Mouse (Mus musculus): ENCODE results near the gene St8sia1.

The St8sia1 gene

DNA sequence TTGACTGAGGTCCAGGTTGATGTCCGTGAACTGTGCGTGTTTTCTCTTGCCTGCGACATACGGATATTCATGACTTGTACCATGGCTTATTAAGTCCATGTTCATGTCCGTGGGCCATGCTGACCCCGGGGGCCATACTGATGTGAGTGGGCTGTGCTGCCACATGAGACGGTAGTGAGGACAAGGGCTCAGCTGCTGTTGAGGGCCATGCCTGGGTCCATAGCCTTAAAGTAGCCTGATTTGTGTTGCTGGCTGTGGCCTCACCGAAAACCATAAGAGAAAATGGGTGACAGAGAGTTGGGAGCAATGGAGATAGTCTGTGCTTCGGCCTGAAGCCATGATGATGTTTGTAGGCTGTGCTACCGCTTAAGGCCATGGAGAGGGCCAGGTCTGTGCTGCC, 145.9 kb downstream of the St8sia1 start:
- no peak for DNase-seq

DNA sequence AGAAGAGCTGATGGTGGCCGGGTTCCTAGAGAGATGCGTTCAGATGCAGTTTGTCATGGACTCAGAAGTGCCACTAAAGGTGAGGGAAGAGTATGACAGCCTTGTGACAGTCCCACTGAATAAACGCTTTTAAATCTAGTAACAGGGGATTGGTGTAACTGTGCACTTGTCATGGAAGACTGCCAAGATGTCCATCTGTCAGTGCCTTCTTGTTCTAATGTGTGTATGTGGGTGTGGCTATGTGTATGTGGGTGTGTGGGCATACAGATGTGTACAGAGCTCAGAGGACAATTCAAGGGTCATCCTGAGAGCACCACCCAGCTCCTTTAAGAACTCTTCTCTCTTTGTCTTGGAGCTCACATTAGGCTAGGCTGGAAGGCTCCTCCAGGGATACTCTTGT, 148.7 kb downstream of the St8sia1 start:
- DNase-seq, result no peak

DNA sequence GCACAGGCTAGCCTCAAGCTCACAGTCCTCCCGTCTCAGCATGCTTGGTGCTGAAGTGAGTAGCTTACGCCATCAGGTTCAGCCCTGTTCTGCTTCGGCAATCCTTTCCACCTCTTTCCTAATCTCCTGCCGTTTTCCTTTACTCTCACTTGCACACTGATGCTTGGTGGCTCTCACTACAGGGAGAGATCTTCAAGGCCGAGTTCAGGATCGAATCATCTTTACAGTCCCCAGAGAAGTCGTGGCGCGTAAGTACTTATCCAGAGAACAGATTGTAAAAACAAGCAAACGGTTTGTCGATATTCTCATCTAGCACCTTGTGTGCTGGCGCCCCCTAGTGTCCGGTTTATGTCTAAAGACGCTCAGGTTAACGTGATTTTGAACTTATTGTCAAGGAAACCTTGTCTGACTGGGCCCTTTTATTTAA, 149.7 kb downstream of the St8sia1 start:
- peak; percentile 96 for DNase-seq

DNA sequence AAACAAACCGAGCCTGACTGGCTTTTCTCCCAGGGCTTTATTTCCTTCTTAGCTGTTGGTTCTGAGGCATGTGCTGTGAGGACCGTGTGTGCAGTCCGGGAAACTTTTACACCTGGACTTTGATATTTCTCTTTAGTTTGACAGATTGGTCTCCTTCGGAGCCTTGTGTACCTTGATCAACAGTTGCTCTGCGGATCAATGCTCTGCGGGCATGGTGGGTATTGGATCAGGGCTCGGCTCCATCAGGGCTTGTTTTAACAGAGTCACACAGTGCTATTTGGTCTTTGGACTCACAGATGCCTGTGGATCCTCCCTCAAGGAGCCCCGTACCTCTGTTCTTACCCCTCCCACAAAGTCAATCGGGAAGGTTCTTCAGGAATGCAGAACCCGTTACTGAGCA, 150.2 kb downstream of the St8sia1 start:
- no peak for DNase-seq

DNA sequence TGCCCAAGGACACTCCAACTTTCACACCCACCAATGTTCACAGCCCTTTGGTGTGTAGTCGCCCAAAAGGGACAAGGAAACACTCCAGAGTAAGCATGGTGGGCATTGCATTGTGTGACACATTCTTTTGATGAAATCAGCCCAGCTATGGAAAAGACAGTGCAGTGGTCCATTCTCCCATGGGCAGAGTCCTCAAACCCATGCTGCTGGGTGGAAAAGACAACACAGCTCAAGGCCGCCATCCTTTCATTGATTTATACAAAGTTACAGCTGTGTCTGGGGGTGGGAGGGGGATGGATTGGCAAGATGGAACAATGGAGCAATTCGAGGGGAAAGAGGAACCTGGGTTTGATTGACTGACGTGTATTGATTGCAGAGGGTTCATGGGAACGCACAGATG, 151.3 kb downstream of the St8sia1 start:
- DNase-seq, result no peak

DNA sequence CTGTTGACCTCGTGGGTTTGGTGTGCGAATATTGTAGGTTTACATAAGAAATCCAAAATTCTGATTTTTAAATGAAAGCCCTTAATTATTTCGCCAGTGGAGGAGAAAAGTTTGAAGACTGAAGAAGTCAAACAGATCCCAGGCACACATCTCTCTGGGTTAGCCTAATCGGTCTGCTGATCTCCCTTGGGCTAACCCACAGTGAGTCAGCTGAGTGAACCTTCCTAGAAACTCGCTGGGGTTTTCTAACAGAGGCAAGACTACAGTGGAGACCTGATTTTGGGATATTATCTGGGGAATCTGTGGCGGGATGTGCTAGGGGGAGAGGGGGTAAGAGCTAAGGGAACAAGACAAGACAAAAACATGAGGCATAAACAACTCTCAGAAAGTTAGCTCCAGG, 154.0 kb downstream of the St8sia1 start:
- DNase-seq, result no peak

DNA sequence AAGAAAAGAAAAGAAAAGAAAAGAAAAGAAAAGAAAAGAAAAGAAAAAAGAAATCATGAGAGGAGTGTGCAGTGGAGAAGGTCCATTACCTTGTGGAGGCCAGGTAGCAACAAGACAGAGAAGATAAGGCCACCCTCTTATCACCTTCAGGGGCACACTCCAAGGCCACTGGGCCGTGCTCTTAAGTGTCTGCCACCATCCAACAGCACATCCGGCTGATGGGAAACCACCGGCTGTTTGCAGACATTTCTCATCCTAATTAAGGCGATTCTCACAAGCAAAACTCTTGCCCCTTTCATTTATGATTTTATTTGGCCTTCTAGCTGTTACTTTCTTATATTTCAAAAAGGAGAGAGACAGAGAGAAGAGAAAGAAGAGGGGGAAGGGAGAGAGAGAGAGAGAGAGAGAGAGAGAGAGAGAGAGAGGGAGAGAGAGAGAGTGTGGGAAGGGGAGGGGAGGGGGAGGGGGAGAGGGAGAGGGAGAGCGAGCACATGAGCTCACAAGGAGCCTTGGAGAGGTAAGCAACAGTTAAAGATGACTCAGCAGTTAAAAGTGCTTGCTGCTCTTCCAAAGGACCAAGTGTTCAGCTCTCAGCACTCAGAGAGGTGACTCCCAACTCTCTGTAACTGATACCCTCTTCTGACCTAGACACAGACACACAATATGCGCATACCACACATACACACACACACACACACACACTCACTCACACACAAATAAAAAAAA, 154.7 kb downstream of the St8sia1 start:
- no peak for DNase-seq

DNA sequence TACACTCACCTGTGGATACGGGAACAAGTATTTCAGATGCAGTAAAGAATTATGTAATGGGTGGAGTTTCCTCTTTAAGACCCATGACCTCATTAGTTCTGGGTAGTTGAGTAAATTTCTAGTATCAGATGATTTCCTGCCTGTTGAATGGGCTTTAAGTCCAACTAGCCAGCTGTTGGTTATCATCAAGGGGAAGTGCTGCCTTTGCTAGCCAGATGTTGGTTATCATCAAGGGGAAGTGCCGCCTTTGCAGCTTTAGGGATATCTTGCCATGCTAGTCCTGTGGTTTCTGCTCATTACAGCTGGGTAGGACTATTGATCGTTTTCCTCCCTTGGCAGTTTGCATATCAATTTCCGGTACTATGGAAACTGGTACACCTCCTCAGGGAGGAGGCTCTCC, 157.9 kb downstream of the St8sia1 start:
- no peak for DNase-seq

DNA sequence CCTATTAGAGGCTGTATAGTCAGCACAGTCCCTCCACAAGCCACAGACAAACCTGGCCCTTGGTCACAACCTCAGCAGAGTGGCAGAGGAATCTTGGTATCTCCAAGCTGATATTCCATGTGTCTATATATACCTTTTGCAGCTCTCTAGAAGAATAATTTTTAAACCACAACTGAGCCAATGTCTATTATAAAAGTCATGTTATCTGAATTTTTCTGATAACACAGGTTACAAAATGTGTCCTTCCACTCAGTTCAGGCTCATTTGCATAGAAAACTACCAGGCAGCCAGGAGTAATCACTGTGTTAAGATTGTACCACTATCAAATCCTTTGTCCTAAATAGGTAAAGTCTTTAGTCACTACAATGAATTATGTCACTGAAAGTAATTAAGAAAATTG, 159.8 kb downstream of the St8sia1 start, which contains the start of gene Sult6b2:
TSS of gene Sult6b2 (minus strand) at position 101 of the 400 bp plus-strand sequence.
- DNase-seq, result no peak

DNA sequence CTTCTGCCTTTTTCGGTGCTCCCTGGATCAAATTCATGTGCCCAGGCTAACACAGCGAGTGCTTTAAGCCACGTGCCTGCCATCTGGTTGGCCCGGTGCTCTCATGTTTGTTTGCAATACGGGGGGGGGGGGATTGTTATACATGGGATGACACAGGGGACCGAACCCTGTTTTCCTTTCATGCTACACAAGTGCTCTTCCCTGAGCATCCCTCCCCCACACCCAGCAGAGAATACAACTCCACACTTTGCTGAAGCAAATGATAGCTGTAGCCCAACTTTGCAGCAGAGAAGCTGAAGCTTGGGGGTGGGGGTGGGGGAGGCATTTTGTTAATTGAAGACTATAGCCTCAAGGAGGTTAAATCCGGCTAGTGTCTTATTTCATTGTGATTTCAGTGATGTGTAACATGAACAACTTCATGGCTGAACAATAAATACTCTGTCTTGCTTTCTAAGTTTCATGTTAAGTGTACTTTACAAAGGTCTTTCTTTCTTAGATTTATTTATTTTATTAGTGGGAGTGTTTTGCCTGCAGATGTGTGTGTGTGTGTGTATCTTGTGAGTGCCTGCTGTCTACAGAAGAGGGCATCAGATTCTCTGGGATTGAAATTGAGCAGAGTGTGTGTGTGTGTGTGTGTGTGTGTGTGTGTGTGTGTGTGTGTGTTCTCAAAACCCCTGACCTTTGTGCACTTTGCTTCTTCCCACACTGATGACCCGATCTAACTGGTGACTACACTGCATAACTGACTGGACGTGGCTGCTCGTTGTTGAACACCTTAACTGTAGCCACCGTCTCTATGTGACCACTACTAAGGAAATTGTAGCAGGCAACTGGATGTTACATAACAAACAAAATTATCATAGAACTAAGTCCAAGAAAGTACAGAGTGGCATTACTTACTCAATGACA, 161.4 kb downstream of the St8sia1 start:
- DNase-seq, result no peak

DNA sequence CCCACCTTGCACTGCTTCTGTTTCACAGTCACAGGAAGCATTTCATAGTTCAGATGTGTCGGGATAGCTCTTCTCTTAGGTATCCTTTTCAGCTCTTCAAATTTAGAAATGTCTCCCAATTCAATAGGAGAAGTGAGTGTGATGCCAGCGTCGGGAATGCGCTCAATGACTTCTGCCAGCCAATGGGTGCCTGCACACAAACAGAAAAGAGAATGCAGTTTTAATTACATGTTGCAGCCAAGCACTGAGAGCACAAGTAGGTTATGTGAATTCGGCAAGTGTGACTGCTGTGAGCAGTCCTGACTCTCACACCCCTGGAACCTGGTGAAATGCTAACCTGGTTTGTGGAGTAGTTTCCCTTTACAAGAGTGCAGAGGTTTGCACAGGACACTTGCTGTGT, 162.6 kb downstream of the St8sia1 start:
- DNase-seq, result no peak

DNA sequence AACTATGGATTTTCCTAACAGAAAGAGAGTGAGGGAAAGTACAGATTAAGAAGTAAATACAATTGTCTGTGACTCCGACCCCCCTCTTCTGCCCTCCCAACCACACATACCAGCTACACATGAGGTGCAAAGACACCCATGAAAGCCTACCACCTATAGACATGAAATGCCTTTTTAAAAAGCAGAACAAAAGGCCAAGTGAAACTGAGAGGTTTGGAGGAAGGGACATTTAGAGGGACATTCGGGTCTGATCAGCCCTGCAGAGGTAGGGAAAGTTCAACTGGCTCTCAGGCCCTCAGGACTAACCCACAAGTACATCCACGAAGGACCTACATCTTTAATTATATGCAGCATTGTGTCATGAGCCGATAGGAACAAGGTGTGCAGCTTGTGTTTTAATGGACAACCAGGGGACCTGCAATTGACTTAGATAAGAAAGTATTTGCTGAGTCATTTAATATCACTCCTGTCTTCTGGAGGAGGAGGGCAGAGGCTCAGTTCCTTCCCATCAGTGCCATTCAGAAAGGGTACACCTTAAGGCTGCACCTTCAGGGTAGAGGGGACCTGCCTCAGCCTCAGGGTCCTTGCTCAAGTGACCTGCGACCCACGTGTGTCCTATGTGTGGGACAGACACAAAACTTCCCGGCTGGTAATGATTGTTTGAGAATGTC, 164.4 kb downstream of the St8sia1 start:
- DNase-seq, result no peak

DNA sequence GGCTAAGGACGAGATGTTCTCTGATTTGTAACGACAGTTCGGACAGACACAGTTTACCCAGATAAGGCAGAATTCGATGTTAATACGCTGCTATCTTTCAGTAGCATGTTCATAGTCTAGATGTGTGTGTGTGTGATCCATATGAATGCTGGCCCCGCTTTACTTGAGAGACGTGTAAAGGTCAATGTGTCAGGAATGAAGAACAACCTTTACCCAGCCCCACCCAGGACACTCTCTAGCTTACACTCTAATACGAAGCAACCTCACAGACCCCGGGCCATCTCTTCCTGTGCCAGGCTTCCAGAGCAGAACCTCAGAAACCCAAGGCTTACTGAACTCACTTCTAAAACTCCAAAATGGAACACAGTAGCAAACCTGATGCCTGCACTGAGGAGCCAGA, 165.4 kb downstream of the St8sia1 start:
- DNase-seq, result no peak

DNA sequence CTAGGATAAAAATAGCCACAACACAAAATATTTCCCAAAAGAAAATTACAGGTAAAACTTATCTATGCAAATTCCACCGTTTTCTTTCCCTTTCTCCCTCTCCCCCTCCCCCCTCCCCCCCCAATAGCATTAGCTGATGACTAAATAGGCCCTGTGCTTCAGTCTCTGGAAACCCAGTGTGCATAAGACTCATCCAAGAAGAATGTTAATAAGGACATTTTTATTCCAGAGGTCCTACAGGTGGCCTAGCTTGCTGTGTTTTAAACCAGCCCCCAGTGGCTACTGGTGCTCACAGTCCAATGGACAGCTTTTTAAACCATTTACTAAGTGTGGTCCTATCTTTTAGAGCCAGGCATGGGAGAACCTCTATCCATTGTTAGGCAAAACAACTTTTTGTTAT, 166.3 kb downstream of the St8sia1 start:
- no peak for DNase-seq

DNA sequence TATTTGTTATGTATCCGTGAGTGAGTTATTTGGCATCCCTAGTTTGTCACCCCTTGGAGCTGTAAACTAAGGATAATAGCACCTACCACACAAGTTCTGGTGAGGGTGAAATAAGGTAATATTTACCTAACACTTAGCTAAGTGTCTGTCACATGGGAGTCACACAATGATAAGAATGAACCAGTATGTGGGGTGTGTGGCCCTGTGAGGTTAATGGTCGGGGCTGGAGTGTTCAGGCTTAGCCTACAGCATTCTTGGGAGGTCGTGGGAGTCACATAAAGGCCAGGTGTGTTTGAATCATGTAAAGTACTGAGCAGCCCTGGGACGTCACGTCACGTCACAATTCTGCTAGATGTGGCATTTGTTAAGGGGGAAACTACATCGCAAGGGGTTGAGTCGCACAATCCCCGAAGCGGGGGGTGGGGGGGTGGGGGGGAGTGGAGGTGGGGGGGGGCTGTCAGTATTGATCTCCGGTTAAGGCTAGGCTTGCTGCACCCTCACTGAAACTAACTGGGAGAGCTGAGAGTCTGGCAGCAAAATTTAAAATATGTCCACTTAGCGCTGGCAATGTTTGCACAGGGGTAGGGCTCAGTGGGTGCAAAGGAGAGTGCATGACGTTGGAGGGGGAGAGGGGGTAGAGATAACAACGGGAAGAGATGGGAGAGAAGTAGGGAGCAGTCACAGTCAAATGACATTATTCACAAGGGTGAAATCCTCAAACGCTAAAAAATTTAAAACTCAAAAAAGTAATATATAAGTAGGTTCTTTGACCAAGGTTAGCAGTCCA, 168.4 kb downstream of the St8sia1 start:
- no peak for DNase-seq

DNA sequence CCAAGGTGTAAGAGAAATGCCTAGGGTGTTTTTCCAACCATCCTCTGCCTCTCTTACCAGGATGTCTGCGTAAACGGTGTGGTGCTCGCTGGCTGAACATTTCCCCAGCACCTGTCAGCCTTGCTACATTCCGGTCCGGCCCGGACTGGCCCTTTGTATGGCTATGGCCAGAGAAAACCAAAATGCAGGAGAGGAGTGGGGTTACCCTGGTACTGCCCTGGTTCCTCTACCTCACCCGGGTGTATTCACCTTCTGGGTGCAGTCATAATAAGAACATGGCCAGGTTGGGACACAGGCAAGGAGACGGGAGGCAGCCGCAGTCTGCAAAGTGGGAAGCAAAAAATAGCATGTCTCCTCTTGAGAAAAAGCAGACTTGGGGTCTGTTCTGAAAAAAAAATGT, 169.2 kb downstream of the St8sia1 start:
- no peak for DNase-seq

DNA sequence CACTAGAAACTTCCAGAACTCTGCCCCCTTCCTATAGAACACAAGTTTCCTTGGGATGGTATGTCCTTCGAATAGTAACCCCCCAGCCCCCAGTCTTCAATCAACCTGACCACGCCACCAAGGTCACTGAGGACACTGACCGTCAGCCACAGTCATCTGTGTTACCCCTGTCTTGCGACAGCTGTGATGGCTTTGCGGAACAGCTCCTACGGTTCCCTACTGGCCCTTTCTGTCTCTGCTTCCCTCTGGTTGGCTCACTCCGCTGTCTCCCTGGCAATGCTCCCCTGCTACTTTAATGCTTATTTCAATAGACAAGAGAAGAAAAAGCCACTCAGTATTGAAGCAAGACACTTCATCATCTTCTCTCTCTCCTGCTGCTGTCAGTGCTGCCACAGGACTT, 170.8 kb downstream of the St8sia1 start:
- no peak for DNase-seq

DNA sequence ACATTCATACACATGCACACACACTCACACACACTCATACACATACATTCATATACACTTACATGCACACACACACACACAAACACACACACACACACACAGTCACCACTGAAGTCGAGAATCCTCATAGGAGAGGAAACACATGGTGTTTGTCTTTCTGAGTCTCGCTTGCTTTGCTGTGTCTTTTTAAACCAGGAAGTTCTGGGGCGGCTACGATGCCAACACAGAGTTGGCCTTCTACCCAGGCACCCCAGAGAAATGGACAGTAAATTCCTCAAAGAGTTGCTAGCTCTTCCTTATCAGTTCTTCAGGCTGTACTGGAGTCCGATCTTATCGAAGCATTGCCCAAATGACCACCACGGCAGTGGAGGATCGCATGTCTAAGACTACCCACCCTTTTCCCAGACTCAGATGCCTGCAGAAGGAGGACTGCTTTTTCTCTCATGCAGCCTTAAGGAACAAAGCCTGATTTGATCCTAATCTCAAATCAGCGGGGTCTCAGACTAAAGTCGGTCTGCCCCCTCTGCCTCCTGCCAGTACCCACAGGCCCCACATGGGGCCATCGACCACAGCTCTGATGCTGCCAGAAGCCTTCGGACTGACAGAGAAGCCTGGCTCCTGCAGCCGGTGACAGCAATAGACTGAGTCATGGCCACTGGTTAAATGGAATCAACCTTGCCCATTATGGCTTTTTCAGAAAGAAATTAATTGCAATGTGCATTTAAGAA, 171.8 kb downstream of the St8sia1 start:
- peak; percentile 32 for DNase-seq

DNA sequence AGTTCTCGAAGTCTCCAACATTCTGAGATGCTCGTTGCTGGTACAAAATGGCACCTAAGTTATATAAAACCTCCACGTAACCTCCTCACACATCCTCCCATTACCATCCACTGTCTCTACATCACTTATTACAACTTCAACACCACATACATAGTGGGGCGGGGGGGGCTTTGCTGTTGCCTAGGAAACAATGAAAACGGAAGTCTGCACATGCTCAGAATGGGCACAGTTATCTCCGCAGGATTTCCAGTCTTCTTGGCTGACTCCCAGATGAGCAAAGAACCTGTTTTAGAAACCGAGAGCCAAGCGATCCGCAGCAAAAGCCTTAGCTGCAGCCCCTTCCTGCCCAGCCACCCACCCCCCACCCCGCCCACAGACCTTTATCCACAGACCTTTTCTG, 174.5 kb downstream of the St8sia1 start:
- DNase-seq, result no peak

DNA sequence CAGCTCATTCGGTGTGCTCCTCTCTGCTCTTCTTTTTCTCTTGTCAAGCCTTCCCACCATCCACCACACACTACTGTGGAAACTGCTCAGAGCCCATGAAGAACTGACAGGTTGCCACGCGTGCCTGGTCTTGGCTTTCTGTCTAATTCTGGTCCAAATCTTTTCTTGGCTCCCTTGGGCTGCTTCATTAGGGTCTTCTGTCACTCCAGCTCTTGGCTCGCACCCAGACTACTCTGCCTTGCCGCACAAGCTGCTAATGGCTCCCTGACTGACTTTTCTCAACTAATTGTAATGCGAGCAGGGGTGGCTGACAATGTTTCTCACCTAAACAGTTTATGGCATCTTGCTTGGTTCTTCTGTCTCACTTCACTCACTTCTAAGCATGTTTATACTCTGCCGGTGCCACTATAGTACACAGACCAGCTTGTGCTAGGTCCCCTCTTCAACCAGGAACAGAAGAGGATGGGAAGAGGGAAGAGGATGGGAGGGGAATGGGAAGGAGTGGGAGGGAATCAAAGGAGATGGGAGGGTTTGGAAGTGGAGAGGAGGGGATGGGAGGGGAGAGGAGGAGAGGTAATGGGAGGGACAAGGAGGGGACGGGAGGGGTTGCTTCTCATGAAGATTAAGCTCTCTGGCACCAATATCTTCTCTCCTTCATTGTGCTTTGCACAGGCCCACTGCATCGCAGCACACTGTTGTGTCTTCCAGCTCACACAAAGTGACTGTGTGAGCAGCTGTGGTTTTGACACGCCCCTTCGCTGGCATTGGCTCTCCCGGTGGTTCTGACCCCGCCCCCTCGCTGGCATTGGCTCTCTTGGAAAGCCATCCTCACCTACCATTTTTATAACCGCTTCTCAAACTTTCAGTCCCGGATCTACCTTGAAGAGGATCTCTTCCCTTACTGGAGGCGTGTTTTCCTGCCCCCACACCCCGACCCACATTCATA, 175.9 kb downstream of the St8sia1 start:
- peak; percentile 41 for DNase-seq

DNA sequence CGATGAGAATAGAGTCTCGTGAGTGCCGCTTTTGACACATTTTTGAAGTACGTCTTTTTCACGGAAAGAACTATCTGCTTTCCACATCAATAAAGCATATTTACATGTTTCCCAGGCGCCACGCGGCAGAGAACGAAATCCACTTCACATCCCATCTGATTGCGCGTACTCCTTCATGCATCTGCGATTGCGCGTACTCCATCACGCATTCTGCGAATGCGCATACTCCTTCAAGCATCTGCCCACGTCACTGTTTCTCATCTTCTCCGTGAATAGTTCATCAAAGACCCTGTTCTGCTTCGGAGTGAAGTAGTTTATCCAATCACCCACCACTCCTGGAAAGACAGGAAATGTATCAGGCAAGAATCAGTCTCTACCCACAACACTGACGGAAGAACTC, 178.1 kb downstream of the St8sia1 start:
- DNase-seq, result no peak

All from thymus, postnatal 4 days (tissue).